In genomic region chr13:67682959-67683735, GRCm38 (mm10) we compare ENCODE assay signal across 8 mouse cellular contexts. TPM values are rescaled to one million over a fixed set of nuclear protein-coding genes. Genes with fewer than 3 reads are reported as not detected.
DNase-seq lines count a peak whose midpoint lies in the region; ATAC-seq and TF ChIP-seq lines count a peak whose summit lies in the region.
"Not testable (repeated sequence)": the region's sequence is repeated elsewhere in the genome, so short reads cannot be mapped to it uniquely, and the experiment has no call there.

No protein-coding gene starts in this region.

- ATAC-seq in embryonic facial prominence, embryonic 15.5 days (ENCODE audit: insufficient number of reproducible peaks, low FRiP score, low TSS enrichment, low read depth) = peak; percentile 100
- peak; percentile 100 for ATAC-seq in limb, embryonic 14.5 days (ENCODE audit: low FRiP score, low read depth)
- ATAC-seq in midbrain, postnatal 0 days (ENCODE audit: low FRiP score) = peak; percentile 100

- TF ChIP-seq CTCF in bone marrow, adult 2 months (IDR thresholded peaks at IDR 0.05; ENCODE audit: control insufficient read depth, insufficient read depth, low read length) = not testable (repeated sequence)
- peak; percentile 42; the same call in 1 of the 2 replicates for TF ChIP-seq CTCF in midbrain, postnatal 0 days (IDR thresholded peaks at IDR 0.05)

- 3% methylated on average over 16 of the region's 16 CpGs for WGBS in bone marrow, adult 2 months
- WGBS in embryonic facial prominence, embryonic 15.5 days = 11% methylated on average over 16 of the region's 16 CpGs
- 18% methylated on average over 16 of the region's 16 CpGs for WGBS in limb, embryonic 14.5 days
- 14% methylated on average over 16 of the region's 16 CpGs for WGBS in midbrain, postnatal 0 days

- TF ChIP-seq POLR2A in bone marrow, adult 2 months (IDR thresholded peaks at IDR 0.05; ENCODE audit: borderline replicate concordance, control insufficient read depth, low read depth, low read length); limb, embryonic 14.5 days (IDR thresholded peaks at IDR 0.05; ENCODE audit: borderline replicate concordance, extremely low read depth, insufficient read depth, insufficient read length): not testable (repeated sequence)

- H3K36me3 ChIP-seq in embryonic facial prominence, embryonic 15.5 days; limb, embryonic 14.5 days (ENCODE audit: control insufficient read depth, insufficient read depth, low read length); midbrain, postnatal 0 days (ENCODE audit: insufficient read depth, low read length): not testable (repeated sequence)

- H3K27me3 ChIP-seq in embryonic facial prominence, embryonic 15.5 days; limb, embryonic 14.5 days (ENCODE audit: control insufficient read depth, insufficient read depth, low read length); midbrain, postnatal 0 days (ENCODE audit: insufficient read depth, low read length): not testable (repeated sequence)

- H3K4me2 ChIP-seq in embryonic facial prominence, embryonic 15.5 days (replicated peaks) = peak overlapping the region; percentile 68
- H3K4me2 ChIP-seq in limb, embryonic 14.5 days (replicated peaks; ENCODE audit: low read depth, low read length, severe bottlenecking) = peak overlapping the region; percentile 61
- peak overlapping the region; percentile 59 for H3K4me2 ChIP-seq in midbrain, postnatal 0 days (ENCODE audit: low read depth, low read length, poor library complexity, severe bottlenecking)

- H3K27ac ChIP-seq in bone marrow, adult 2 months (ENCODE audit: control insufficient read depth, insufficient read depth, low read depth, low read length, poor library complexity) = peak overlapping the region; percentile 62
- H3K27ac ChIP-seq in embryonic facial prominence, embryonic 15.5 days (replicated peaks) = not testable (repeated sequence)
- H3K27ac ChIP-seq in limb, embryonic 14.5 days (replicated peaks; ENCODE audit: low read depth, low read length) = 0 out of 2 replicates have a peak overlapping the region, but pooled peaks have one; percentile 33
- H3K27ac ChIP-seq in midbrain, postnatal 0 days (ENCODE audit: low read depth, low read length) = peak overlapping the region; percentile 63; the same call in 1 of the 2 replicates

- H3K9ac ChIP-seq in embryonic facial prominence, embryonic 15.5 days = peak overlapping the region; percentile 63
- H3K9ac ChIP-seq in limb, embryonic 14.5 days (ENCODE audit: low read depth, low read length, severe bottlenecking) = peak overlapping the region; percentile 80
- H3K9ac ChIP-seq in midbrain, postnatal 0 days (replicated peaks; ENCODE audit: low read length, poor library complexity, severe bottlenecking) = peak overlapping the region; percentile 70

- H3K4me3 ChIP-seq in bone marrow, adult 2 months (replicated peaks; ENCODE audit: control insufficient read depth, low read depth, low read length) = peak overlapping the region; percentile 93
- peak overlapping the region; percentile 72 for H3K4me3 ChIP-seq in embryonic facial prominence, embryonic 15.5 days (replicated peaks)
- H3K4me3 ChIP-seq in limb, embryonic 14.5 days (replicated peaks; ENCODE audit: low read length) = peak overlapping the region; percentile 66
- H3K4me3 ChIP-seq in midbrain, postnatal 0 days (ENCODE audit: low read depth, low read length) = peak overlapping the region; percentile 70

- H3K4me1 ChIP-seq in bone marrow, adult 2 months (ENCODE audit: control insufficient read depth, insufficient read depth, low read length); embryonic facial prominence, embryonic 15.5 days; limb, embryonic 14.5 days (ENCODE audit: control insufficient read depth, insufficient read depth, low read length); midbrain, postnatal 0 days (ENCODE audit: insufficient read depth, low read length): not testable (repeated sequence)

- H3K9me3 ChIP-seq in embryonic facial prominence, embryonic 15.5 days (replicated peaks); limb, embryonic 14.5 days (ENCODE audit: control insufficient read depth, low read length); midbrain, postnatal 0 days (ENCODE audit: low read length): not testable (repeated sequence)

- DNase-seq in 416B (ENCODE audit: low read depth) = peak; percentile 95
- peak; percentile 92 for DNase-seq in heart, adult 8-10 months (ENCODE audit: low spot score)
- peak; percentile 94 for DNase-seq in kidney, adult 9 months
- peak; percentile 90 for DNase-seq in limb, embryonic 14.5 days (ENCODE audit: low spot score)
- peak; percentile 94 for DNase-seq in midbrain, postnatal 0 days (ENCODE audit: low spot score)
- peak; percentile 25 to 65 for DNase-seq in spleen, postnatal 14 days (ENCODE audit: low spot score in 2 of 2)

RNA-seq across cellular contexts. Expression of gene Zfp738, which starts 3.7 kb away (rescaled TPM):
- polyA plus RNA-seq in bone marrow, adult 2 months (2011; ENCODE audit: insufficient read depth, insufficient read length, low replicate concordance, missing spikeins) = 1.9 and 11.3 TPM in 2 replicates
- polyA plus RNA-seq in embryonic facial prominence, embryonic 15.5 days (2015; fragmentation: Nextera tagmentation; extraction: Ambion mirVana) = 12.5 and 12.8 TPM in 2 replicates
- total RNA-seq in heart, adult 8-10 months (2022) = 1 to 10 TPM; 3.6 to 6.2 (median 4.6) TPM
- 9.8 and 10.3 TPM in 2 replicates for polyA plus RNA-seq in limb, embryonic 14.5 days (2012; rRNA removed)
- polyA plus RNA-seq in limb, embryonic 14.5 days (2014; fragmentation: Nextera tagmentation; extraction: Ambion mirVana) = 11.5 and 11.8 TPM in 2 replicates
- total RNA-seq in midbrain, postnatal 0 days (2014; rRNA removed) = 12.6 and 22.2 TPM in 2 replicates
- polyA plus RNA-seq in midbrain, postnatal 0 days (2015; fragmentation: Nextera tagmentation; extraction: Ambion mirVana) = 7.9 and 10.5 TPM in 2 replicates

RNA-seq across cellular contexts. Expression of gene Zfp729a, which starts 45.6 kb away (rescaled TPM):
- polyA plus RNA-seq in bone marrow, adult 2 months (2011; ENCODE audit: insufficient read depth, insufficient read length, low replicate concordance, missing spikeins) = 0.83 and 8.7 TPM in 2 replicates
- 2.5 and 2.8 TPM in 2 replicates for polyA plus RNA-seq in embryonic facial prominence, embryonic 15.5 days (2015; fragmentation: Nextera tagmentation; extraction: Ambion mirVana)
- total RNA-seq in heart, adult 8-10 months (2022) = 1 to 10 TPM; 3.9 to 5.5 (median 5.0) TPM
- 2.9 and 3.5 TPM in 2 replicates for polyA plus RNA-seq in limb, embryonic 14.5 days (2012; rRNA removed)
- 5.1 and 5.4 TPM in 2 replicates for polyA plus RNA-seq in limb, embryonic 14.5 days (2014; fragmentation: Nextera tagmentation; extraction: Ambion mirVana)
- total RNA-seq in midbrain, postnatal 0 days (2014; rRNA removed) = 5.6 and 8.5 TPM in 2 replicates
- 1.8 and 1.9 TPM in 2 replicates for polyA plus RNA-seq in midbrain, postnatal 0 days (2015; fragmentation: Nextera tagmentation; extraction: Ambion mirVana)

RNA-seq across cellular contexts. Expression of gene Gm49345, which starts 45.6 kb away (rescaled TPM):
- polyA plus RNA-seq in bone marrow, adult 2 months (2011; ENCODE audit: insufficient read depth, insufficient read length, low replicate concordance, missing spikeins) = not detected in 2 replicates
- polyA plus RNA-seq in embryonic facial prominence, embryonic 15.5 days (2015; fragmentation: Nextera tagmentation; extraction: Ambion mirVana) = not detected in 2 replicates
- 1 to 10 TPM in 1 of 4 experiments, under 1 TPM in 3; 0.33 to 2.4 (median 0.39) TPM for total RNA-seq in heart, adult 8-10 months (2022)
- polyA plus RNA-seq in limb, embryonic 14.5 days (2012; rRNA removed) = not detected in 2 replicates
- not detected in 2 replicates for polyA plus RNA-seq in limb, embryonic 14.5 days (2014; fragmentation: Nextera tagmentation; extraction: Ambion mirVana)
- total RNA-seq in midbrain, postnatal 0 days (2014; rRNA removed) = not detected in 2 replicates
- 1.5 and 1.9 TPM in 2 replicates for polyA plus RNA-seq in midbrain, postnatal 0 days (2015; fragmentation: Nextera tagmentation; extraction: Ambion mirVana)

RNA-seq across cellular contexts. Expression of gene Zfp65, which starts 45.8 kb away (rescaled TPM):
- polyA plus RNA-seq in bone marrow, adult 2 months (2011; ENCODE audit: insufficient read depth, insufficient read length, low replicate concordance, missing spikeins) = 2.2 and 4.5 TPM in 2 replicates
- polyA plus RNA-seq in embryonic facial prominence, embryonic 15.5 days (2015; fragmentation: Nextera tagmentation; extraction: Ambion mirVana) = 6.1 and 7.0 TPM in 2 replicates
- 1 to 10 TPM; 5.2 to 6.5 (median 5.7) TPM for total RNA-seq in heart, adult 8-10 months (2022)
- 3.9 and 6.1 TPM in 2 replicates for polyA plus RNA-seq in limb, embryonic 14.5 days (2012; rRNA removed)
- 2.8 and 3.1 TPM in 2 replicates for polyA plus RNA-seq in limb, embryonic 14.5 days (2014; fragmentation: Nextera tagmentation; extraction: Ambion mirVana)
- total RNA-seq in midbrain, postnatal 0 days (2014; rRNA removed) = 9.5 and 14.5 TPM in 2 replicates
- polyA plus RNA-seq in midbrain, postnatal 0 days (2015; fragmentation: Nextera tagmentation; extraction: Ambion mirVana) = 4.4 TPM in 2 replicates

Comparison
In these comparisons a context has a peak if more than half of its experiments do, and no peak if none do; other contexts are left out.
1. DNase-seq: peak in every context shown above with its lines; median percentile 95 in 416B; 94 in kidney, adult 9 months; 94 in midbrain, postnatal 0 days; 92 in heart, adult 8-10 months; 90 in limb, embryonic 14.5 days; 45 in spleen, postnatal 14 days.